Mouse (Mus musculus): ENCODE results near the gene Mfsd13b. TPM values are rescaled to one million over a fixed set of nuclear protein-coding genes. Genes with fewer than 3 reads are reported as not detected.

Mfsd13b gene
- total RNA-seq, 2 experiments from 2014 or later: not detected

DNA sequence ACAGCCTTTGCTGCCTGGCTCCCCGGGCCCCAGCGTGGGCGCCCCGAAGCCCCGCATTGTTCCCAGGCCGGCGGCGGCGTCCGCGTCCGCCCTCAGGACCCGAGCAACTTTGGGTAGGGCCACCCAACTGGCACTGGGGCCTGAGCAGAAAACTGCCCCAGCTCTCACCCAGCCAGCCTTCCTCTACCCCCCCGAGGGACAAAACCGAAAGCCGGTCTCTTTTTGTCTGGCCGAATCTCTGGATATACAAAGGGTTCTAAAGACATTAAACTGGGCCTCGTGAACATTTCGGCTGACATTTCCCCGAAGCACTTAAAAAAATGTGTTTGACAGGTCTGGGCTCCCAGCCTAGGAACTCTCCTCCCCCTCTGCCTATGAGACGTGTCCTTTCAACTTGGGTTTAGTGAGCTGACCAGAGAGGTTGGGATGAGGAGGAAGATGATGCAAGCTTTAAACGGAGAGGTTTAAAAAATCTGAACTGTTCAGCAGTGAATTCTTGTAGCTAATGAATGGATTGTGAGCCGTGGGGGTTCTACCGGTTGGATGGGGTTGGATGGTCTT lies 52.9 kb downstream of the Mfsd13b start:
- peak; percentile 32 for DNase-seq
- intact Hi-C loops (cut with DNase I): no loop called here

DNA sequence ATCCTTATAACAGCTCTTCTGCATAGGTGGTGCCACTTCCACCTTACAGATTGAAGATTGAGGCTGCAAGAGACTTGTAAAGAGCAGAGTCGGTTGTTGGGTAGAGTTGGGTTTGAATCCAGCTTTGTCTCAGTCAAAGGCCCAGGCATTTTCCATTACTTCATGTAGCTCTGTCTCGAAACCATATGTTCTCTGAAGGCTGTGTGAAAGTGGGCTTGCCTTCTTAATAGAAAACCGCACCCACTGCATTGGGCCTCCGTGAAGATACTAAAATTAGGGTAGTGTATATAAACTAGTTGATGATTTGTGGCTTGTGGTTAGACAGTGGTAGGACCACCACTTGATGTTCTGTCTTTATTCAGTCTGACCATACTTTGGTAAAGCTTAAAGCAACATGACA lies 58.3 kb downstream of the Mfsd13b start:
- no peak for DNase-seq
- intact Hi-C loops (cut with DNase I): no loop called here

DNA sequence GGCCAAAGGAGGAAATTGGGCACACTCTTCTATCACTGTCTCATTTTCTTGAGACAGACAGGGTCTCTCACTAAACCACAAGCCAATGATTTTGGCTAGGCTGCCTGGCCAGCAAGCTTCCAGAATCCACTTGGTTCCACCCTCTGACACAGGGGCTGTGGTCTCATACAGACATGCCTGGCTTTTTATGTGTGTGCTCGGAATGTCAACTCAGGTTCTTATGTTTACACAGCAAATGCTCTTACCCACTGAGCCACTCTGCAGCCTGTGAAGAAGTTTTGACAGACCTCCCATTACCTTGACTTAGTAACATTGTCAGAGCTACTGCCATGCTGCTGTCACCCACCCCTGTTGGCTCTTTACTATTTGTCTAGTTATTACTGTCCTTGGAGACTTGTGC lies 59.7 kb downstream of the Mfsd13b start:
- intact Hi-C loops (cut with DNase I): no loop called here
- no peak for DNase-seq

DNA sequence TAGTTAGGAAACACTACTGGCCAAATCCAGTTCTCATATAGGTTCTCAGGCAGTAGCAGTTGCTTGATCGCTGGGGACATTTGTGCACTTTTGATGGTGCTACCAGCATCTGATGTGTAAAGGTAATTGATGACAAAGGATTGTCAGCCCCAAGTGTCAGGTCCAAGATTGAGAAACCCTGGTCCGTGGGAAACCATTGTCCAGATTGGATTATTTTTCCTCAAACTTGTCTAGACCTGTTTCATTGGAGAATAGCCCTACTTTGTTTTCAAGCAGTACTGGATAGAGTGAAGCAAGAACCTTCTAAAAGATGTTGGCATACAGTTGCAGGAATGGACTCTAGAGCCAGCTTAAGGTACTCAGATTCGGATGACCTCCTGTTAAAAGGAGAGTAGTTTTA lies 60.7 kb downstream of the Mfsd13b start:
- no peak for DNase-seq
- intact Hi-C loops (cut with DNase I): no loop called here

DNA sequence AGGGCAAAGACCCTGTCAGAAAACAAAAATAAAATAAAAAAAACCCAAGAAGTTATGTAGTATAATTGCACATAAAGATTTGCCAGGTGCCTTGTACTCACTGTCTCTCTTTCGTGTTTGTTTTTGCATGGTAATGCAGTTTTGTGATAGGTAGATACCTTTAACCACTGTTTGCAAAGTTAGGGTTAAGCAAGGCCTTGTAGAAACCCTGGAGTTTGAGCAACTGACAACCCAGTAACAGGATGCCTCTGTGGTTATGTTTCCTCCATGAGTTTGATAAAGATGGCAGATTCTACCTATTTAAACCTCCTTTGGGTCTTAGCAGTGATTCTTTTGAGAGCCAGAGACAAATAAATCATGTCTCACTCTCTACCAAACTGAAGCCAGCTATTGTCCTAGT lies 61.2 kb downstream of the Mfsd13b start:
- intact Hi-C loops (cut with DNase I): no loop called here
- no peak for DNase-seq

DNA sequence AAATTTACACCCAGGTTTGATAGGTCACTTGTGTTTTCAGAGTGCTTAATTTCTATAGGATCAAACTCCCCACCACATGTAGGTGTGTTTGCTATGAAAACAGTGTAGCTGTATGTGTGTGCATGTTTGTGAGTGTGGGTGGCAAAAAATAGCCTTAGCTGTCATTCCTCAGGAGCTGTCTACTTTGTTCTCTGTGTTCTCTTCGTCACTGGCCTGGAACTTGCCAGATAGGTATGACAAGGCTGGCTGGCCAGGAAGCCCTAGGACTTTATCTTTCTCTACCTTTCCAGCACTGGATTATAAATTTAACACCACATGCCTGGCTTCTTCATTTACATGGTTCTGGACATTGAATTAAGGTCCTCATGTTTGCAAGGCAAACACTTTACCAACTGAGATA lies 61.9 kb downstream of the Mfsd13b start:
- intact Hi-C loops (cut with DNase I): no loop called here
- no peak for DNase-seq

DNA sequence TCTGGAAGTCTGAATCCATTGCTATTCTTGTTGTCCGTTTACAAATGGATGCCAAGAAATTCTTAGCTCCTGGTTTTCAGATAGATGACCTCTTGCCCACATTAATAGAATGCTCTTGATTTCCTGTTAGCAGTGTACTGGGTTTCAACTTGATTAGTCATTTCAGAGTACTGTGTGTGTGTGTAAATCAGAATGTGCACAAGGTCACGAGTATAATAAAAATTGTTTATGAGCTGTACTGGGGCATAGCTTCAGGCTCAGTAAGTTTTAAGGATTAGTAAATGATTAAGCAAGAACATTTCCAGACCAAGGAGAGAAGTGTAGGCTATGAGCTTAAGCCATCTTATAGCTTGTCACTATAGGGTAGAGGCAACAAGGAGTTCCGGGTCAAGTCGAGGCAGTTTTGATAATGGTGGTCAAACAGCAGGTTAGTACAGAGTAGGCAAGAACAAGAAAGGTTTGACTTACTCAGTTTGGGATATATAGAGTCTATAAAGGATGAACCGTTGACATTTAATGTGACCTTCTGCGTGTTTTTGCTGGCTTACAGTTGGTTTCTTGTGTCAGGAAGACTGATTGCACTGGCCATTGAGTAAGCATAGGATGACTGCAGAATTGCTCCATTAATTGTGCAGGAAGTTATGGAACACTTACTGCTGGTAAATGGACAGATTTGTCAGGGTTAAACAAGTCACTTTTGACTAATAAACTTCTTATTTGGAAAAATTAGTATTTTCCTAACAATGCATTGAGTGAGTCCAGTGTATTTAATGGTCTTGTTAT lies 63.6 kb downstream of the Mfsd13b start:
- no peak for DNase-seq
- intact Hi-C loops (cut with DNase I): no loop called here

DNA sequence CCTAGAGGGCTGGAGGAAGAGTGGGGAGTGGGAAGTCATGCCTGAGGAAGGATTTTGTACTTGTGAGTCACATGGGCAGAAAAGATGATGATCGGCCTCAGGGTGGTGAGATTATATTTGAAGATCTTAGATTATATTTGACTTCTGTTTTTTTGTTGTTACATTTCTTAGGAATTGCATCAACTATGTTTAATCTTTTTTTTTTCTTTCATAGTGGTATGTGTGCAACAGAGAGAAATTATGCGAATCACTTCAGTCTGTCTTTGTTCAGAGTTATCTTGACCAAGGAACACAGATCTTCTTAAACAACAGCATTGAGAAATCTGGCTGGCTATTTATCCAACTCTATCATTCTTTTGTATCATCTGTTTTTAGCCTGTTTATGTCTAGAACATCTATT lies 65.3 kb downstream of the Mfsd13b start:
- intact Hi-C loops (cut with DNase I): no loop called here

DNA sequence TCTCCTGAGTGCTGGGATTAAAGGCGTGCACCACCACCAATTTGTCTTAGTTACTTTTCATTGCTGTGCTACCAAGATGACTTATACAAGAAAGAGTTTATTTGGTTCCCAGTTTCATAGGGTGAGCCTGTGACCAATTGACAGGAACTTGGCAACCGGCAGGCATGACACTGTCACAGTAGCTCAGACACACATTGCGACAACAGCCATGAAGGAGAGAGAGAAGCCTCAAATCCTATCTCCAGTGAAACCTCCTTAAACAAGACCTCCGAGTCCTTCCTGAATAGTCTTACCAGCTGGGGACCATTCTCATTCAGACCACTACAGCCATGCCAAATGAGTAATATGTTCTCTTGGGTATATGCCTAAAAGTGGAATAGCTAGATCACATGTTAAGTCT lies 70.8 kb downstream of the Mfsd13b start:
- intact Hi-C loops (cut with DNase I): no loop called here

More for the DNA sequence above, 65.3 kb downstream of the Mfsd13b start:
- DNase-seq: no peak

DNA sequence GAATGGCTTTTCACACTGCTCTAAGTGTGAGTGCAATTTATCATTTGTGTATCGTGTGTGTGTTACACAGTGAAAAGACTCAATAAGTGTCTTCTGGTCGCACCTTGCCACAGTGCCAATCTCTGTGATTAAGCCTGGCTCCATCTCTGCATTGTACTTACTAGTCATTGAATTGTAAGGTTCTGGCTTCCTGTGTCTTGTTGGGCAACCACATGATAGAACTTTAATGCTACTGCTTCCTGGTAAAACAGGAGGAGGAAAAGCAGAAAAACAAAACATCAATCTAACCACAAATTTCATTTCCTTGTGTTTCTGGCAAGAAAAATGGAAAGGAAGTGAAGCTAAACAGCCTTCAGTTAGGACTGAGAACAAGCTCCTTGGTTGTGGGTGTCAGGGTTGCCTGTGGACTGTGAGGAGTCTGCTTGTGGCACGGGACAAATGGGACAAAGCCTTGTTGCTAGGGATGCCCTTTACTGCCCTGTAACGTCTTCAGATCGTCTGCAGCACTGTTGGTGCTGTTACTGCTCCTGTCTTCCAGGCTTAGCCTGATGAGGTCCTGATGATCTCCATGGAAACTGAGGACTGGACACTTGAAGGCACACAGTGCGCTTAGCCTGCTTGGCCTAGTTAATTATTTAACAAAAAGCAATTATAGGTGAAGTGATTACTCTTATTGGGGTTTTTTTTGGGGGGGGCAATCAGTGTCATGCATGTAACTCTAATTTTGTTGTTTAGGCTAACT lies 77.3 kb downstream of the Mfsd13b start:
- DNase-seq: no peak
- intact Hi-C loops (cut with DNase I): loop anchor here (5.0 kb wide), 1 partner anchor 122 kb away; no protein-coding TSS in a partner anchor

More for the DNA sequence above, 70.8 kb downstream of the Mfsd13b start:
- no peak for DNase-seq

DNA sequence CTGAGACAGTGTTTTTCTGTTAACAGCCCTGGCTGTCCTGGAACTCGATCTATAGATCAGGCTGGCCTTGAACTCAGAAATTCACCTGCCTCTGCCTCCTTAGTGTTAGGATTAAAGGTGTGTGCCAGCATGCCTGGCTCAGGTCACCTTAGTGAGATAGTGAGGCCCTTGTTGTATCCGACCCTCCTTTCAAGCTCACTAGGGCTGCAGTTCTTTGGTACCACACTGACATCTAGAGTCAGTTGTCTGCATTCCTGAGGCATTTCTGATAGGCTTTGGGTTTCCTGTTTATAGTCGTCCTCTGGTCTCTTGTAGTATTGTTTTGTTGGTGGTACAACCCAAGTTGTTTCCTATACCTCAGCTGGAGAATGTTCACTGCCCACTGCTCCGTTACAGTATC lies 82.0 kb downstream of the Mfsd13b start:
- DNase-seq: no peak
- intact Hi-C loops (cut with DNase I): loop anchor here (5.0 kb wide), 1 partner anchor 127 kb away; no protein-coding TSS in a partner anchor

Other genes with a start within 250 kb of the Mfsd13b start
- gene Vwa3a, start 243.2 kb upstream of the Mfsd13b start, total RNA-seq (2021): 1 to 10 TPM; 5.4 to 8.2 TPM
- under 1 TPM; 0.28 to 0.40 TPM for gene Gm5737, start 170.1 kb upstream of the Mfsd13b start, total RNA-seq (2021)
- gene Eef2k, start 139.7 kb upstream of the Mfsd13b start, total RNA-seq (2021): 10 to 100 TPM; 74.3 to 74.6 TPM
- gene Polr3e, start 64.8 kb upstream of the Mfsd13b start, total RNA-seq (2021): 10 to 100 TPM; 37.9 to 38.1 TPM
- gene Cdr2, start 197 bp upstream of the Mfsd13b start, total RNA-seq (2021): 10 to 100 TPM in 1 of 2 experiments, 1 to 10 TPM in 1; 8.5 to 11.4 TPM
- 100 to 1,000 TPM; 113 to 139 TPM for gene Mettl9, start 51.9 kb downstream of the Mfsd13b start, total RNA-seq (2021)
- gene Igsf6, start 92.1 kb downstream of the Mfsd13b start, total RNA-seq (2021): under 1 TPM; 0.26 to 0.28 TPM
- gene Otoa, start 99.1 kb downstream of the Mfsd13b start, total RNA-seq (2021): under 1 TPM; 0.58 to 0.74 TPM